Mouse (Mus musculus) spleen, adult 2 months (tissue): ENCODE data around the gene Rbck1. TPM values are rescaled to one million over a fixed set of nuclear protein-coding genes. Genes with fewer than 3 reads are reported as not detected.
"Not testable (repeated sequence)": the region's sequence is repeated elsewhere in the genome, so short reads cannot be mapped to it uniquely, and the experiment has no call there.

Experiments used
- DNase-seq, 2 experiments: peaks; one replicate each; pipeline versions ENCODE4 v3.0.0 to v3.0.0-alpha.2; 2012 to 2021; ENCODE audit warnings: low spot score in 2 of 2, low read depth in 1 of 2
- H3K27ac ChIP-seq: fragments of 200-500 bp; 2 replicates; pipeline ENCODE4 v1.5.1; 2012; ENCODE audit warnings: low read length, inconsistent platforms; ENCODE audit not compliant: insufficient read depth
- H3K27me3 ChIP-seq: fragments of 200-500 bp; 2 replicates; pipeline ENCODE4 v1.6.1; 2012; ENCODE audit warnings: mild to moderate bottlenecking, moderate library complexity, low read length, inconsistent platforms; ENCODE audit not compliant: control insufficient read depth, insufficient read depth
- H3K36me3 ChIP-seq: fragments of 200-500 bp; 2 replicates; pipeline ENCODE4 v1.6.1; 2012; ENCODE audit warnings: mild to moderate bottlenecking, low read length, inconsistent platforms; ENCODE audit not compliant: control insufficient read depth, insufficient read depth
- H3K4me1 ChIP-seq: fragments of 200-500 bp; 2 replicates; pipeline ENCODE4 v1.6.1; 2011; ENCODE audit warnings: inconsistent platforms; ENCODE audit not compliant: control insufficient read depth, insufficient read depth, insufficient read length
- H3K4me3 ChIP-seq: fragments of 200-500 bp; 2 replicates; pipeline ENCODE4 v1.5.1; 2011; ENCODE audit warnings: mild to moderate bottlenecking, inconsistent platforms; ENCODE audit not compliant: insufficient read depth, insufficient read length; ENCODE audit errors: extremely low read depth
- CTCF ChIP-seq: fragments of 200-500 bp; IDR thresholded peaks from 2 replicates; pipeline ENCODE4 v1.5.1; 2011; ENCODE audit warnings: mild to moderate bottlenecking, inconsistent platforms; ENCODE audit not compliant: insufficient read depth, insufficient read length, insufficient replicate concordance; ENCODE audit errors: extremely low read depth
- POLR2A ChIP-seq: fragments of 200-500 bp; IDR thresholded peaks from 2 replicates; pipeline ENCODE4 v1.6.1; 2011; ENCODE audit warnings: low read depth, low read length, inconsistent platforms
- WGBS: fragments of 180-500 bp; shearing (Covaris S2); methylation state at CpG from one replicate; pipeline ENCODE4 v1.1.7; 2018; 5-methylcytosine and 5-hydroxymethylcytosine counted together
- polyA plus RNA-seq: library from polyadenylated mRNA; depleted of rRNA; stranded (reverse); fragments of >200 nt; gene quantifications from 2 replicates; pipeline ENCODE4 v1.2.3, GENCODE M21; 2012

The Rbck1 gene
- polyA plus RNA-seq, 1 experiment, result 326 TPM

GRCm38 (mm10) chr2:152368532-152369140, 36.2 kb upstream of the Rbck1 start:
- no peaks in the 10 kb centered on the region for H3K4me1 ChIP-seq
- no peaks in the 10 kb centered on the region for H3K27me3 ChIP-seq
- WGBS, result 35% methylated on average over 14 of the region's 14 CpGs
- H3K36me3 ChIP-seq, result no peaks in the 10 kb centered on the region
- H3K27ac ChIP-seq, result no peak overlapping the region
- H3K4me3 ChIP-seq, result no peak overlapping the region
- TF ChIP-seq POLR2A, result no peak
- TF ChIP-seq CTCF, result peak; percentile 82; the same call in 1 of the 2 replicates
- DNase-seq, result peak; percentile 38 to 44

- no peaks in the 10 kb centered on the region for H3K27me3 ChIP-seq
- 88% methylated on average over 5 of the region's 5 CpGs for WGBS
- DNase-seq, result no peak
- H3K4me3 ChIP-seq, result no peak overlapping the region
- no peak overlapping the region for H3K27ac ChIP-seq
- H3K4me1 ChIP-seq, result no peaks in the 10 kb centered on the region
- H3K36me3 ChIP-seq, result no peaks in the 10 kb centered on the region
- TF ChIP-seq POLR2A (no peak), CTCF (no peak)
Observed at GRCm38 (mm10) chr2:152367917-152368316, 35.5 kb upstream of the Rbck1 start.

- no peaks in the 10 kb centered on the region; the same call in 1 of the 2 replicates for H3K4me1 ChIP-seq
- H3K36me3 ChIP-seq, result no peaks in the 10 kb centered on the region
- no peak overlapping the region for H3K27ac ChIP-seq
- WGBS, result 9% methylated on average over 17 of the region's 17 CpGs
- H3K4me3 ChIP-seq, result no peak overlapping the region
- DNase-seq, result peak in 1 of 2 experiments; percentile 59
- TF ChIP-seq CTCF (peak; percentile 88), POLR2A (no peak)
- H3K27me3 ChIP-seq, result no peaks in the 10 kb centered on the region
Observed at GRCm38 (mm10) chr2:152363245-152364147, 31.0 kb upstream of the Rbck1 start.

GRCm38 (mm10) chr2:152361193-152361592, 28.7 kb upstream of the Rbck1 start:
- TF ChIP-seq POLR2A, result no peak
- no peak for TF ChIP-seq CTCF
- no peak overlapping the region for H3K4me3 ChIP-seq
- WGBS, result 82% methylated on average over 8 of the region's 8 CpGs
- no peak overlapping the region for H3K27ac ChIP-seq
- H3K27me3 ChIP-seq, result no peaks in the 10 kb centered on the region
- no peaks in the 10 kb centered on the region; the same call in 1 of the 2 replicates for H3K4me1 ChIP-seq
- no peak for DNase-seq
- no peaks in the 10 kb centered on the region for H3K36me3 ChIP-seq

- WGBS, result 5% methylated on average over 7 of the region's 7 CpGs
- H3K36me3 ChIP-seq, result no peaks in the 10 kb centered on the region
- H3K4me3 ChIP-seq, result no peak overlapping the region
- H3K4me1 ChIP-seq, result no peaks in the 10 kb centered on the region; the same call in 1 of the 2 replicates
- no peaks in the 10 kb centered on the region for H3K27me3 ChIP-seq
- peak in 1 of 2 experiments; percentile 14 for DNase-seq
- peak overlapping the region; percentile 6; the same call in 1 of the 2 replicates for H3K27ac ChIP-seq
- no peak for TF ChIP-seq POLR2A
- TF ChIP-seq CTCF, result no peak
Observed at GRCm38 (mm10) chr2:152360271-152360775, 27.9 kb upstream of the Rbck1 start.

- no peak overlapping the region for H3K27ac ChIP-seq
- 32% methylated on average over 5 of the region's 5 CpGs for WGBS
- no peak overlapping the region for H3K4me3 ChIP-seq
- H3K36me3 ChIP-seq, result no peaks in the 10 kb centered on the region
- no peaks in the 10 kb centered on the region for H3K27me3 ChIP-seq
- DNase-seq, result no peak
- no peak for TF ChIP-seq CTCF
- TF ChIP-seq POLR2A, result no peak
- no peaks in the 10 kb centered on the region; the same call in 1 of the 2 replicates for H3K4me1 ChIP-seq
Observed at GRCm38 (mm10) chr2:152359616-152360015, 27.2 kb upstream of the Rbck1 start.

GRCm38 (mm10) chr2:152358977-152359376, 26.5 kb upstream of the Rbck1 start:
- H3K27ac ChIP-seq, DNase-seq, H3K4me3 ChIP-seq, H3K4me1 ChIP-seq, H3K27me3 ChIP-seq, H3K36me3 ChIP-seq: not testable (repeated sequence)
- WGBS, result 90% methylated on average over 5 of the region's 5 CpGs
